Mouse (Mus musculus) heart, postnatal 0 days (tissue): ENCODE measurements at regions not wholly inside any gene's neighbourhood (a gene's known extent, or its start where the extent isn't known, plus 50 kb on each side); places are given as distances from the start of the nearest gene placed in this dataset.

Source experiments
- CTCF ChIP-seq: IDR thresholded peaks from 2 replicates; pipeline ENCODE4 v1.5.1; 2016; ENCODE audit warnings: antibody characterized with exemption, control low read depth, low read depth
- EP300 ChIP-seq: IDR thresholded peaks from 2 replicates; pipeline ENCODE4 v1.6.1; 2016; ENCODE audit warnings: antibody characterized with exemption, low read depth

- TF ChIP-seq CTCF (no peak), EP300 (no peak)
These were observed 234.3 kb upstream of the Gpc5 start for GRCm38 (mm10) chr14:114857689-114858088.
